Mouse (Mus musculus) heart, postnatal 25 days (tissue): ENCODE data around the gene Csrnp3. TPM values are rescaled to one million over a fixed set of nuclear protein-coding genes. Genes with fewer than 3 reads are reported as not detected.

ENCODE experiments used
- DNase-seq: peaks from one replicate; pipeline ENCODE4 v3.0.0; 2022; ENCODE audit warnings: low spot score
- intact Hi-C: fragments of 180-260 bp; cut with DNase I; formaldehyde crosslinking; loops from one replicate; pipeline ENCODE4 v1.15.1; 2025
- total RNA-seq, 2 experiments: library from RNA; stranded (reverse); gene quantifications; 2 replicates each; pipeline ENCODE4 v1.2.3; 2021

Csrnp3 gene
- total RNA-seq, 2 experiments from 2014 or later = 0.22 to 0.23 TPM

- no peak for DNase-seq
- intact Hi-C loops = no loop called here
Observed at GRCm38 (mm10) chr2:65993371-65993770, 147.8 kb downstream of the Csrnp3 start.

GRCm38 (mm10) chr2:65994886-65995468 is 149.4 kb downstream of the Csrnp3 start:
- intact Hi-C loops = no loop called here
- DNase-seq = no peak

- intact Hi-C loops = no loop called here
- no peak for DNase-seq
Observed at GRCm38 (mm10) chr2:65998747-65999146, 153.2 kb downstream of the Csrnp3 start.

- intact Hi-C loops = no loop called here
- no peak for DNase-seq
Observed at GRCm38 (mm10) chr2:66008995-66009654, 163.6 kb downstream of the Csrnp3 start.

- DNase-seq = no peak
Observed at GRCm38 (mm10) chr2:66009677-66010076, 164.1 kb downstream of the Csrnp3 start.

GRCm38 (mm10) chr2:66018711-66019110 is 173.1 kb downstream of the Csrnp3 start:
- intact Hi-C loops = no loop called here
- DNase-seq = no peak

More at GRCm38 (mm10) chr2:66009677-66010076, 164.1 kb downstream of the Csrnp3 start:
- intact Hi-C loops = no loop called here

GRCm38 (mm10) chr2:66019235-66019634 is 173.7 kb downstream of the Csrnp3 start:
- intact Hi-C loops = no loop called here
- no peak for DNase-seq

- no peak for DNase-seq
- intact Hi-C loops = no loop called here
Observed at GRCm38 (mm10) chr2:66023419-66023818, 177.9 kb downstream of the Csrnp3 start.

- intact Hi-C loops = no loop called here
- no peak for DNase-seq
Observed at GRCm38 (mm10) chr2:66024837-66025236, 179.3 kb downstream of the Csrnp3 start.

- DNase-seq = no peak
- intact Hi-C loops = no loop called here
Observed at GRCm38 (mm10) chr2:66028812-66029211, 183.2 kb downstream of the Csrnp3 start.

- intact Hi-C loops = no loop called here
- DNase-seq = no peak
Observed at GRCm38 (mm10) chr2:66034907-66035679, 189.5 kb downstream of the Csrnp3 start.

GRCm38 (mm10) chr2:66040611-66041010 is 195.0 kb downstream of the Csrnp3 start:
- intact Hi-C loops = loop anchor here (5.0 kb wide), 1 partner anchor 248 kb away; no protein-coding TSS in a partner anchor
- no peak for DNase-seq

- intact Hi-C loops = loop anchor here (5.0 kb wide), 1 partner anchor 249 kb away; no protein-coding TSS in a partner anchor
- no peak for DNase-seq
Observed at GRCm38 (mm10) chr2:66041203-66041916, 195.8 kb downstream of the Csrnp3 start.

GRCm38 (mm10) chr2:66041917-66042419 is 196.4 kb downstream of the Csrnp3 start:
- no peak for DNase-seq
- intact Hi-C loops = loop anchor here (5.0 kb wide), 1 partner anchor 250 kb away; no protein-coding TSS in a partner anchor

- no peak for DNase-seq
- intact Hi-C loops = loop anchor here (5.0 kb wide), 1 partner anchor 251 kb away; no protein-coding TSS in a partner anchor
Observed at GRCm38 (mm10) chr2:66043441-66044404, 198.2 kb downstream of the Csrnp3 start.

GRCm38 (mm10) chr2:66044405-66045089 is 199.0 kb downstream of the Csrnp3 start:
- intact Hi-C loops = loop anchor here (5.0 kb wide), 1 partner anchor 252 kb away; no protein-coding TSS in a partner anchor
- DNase-seq = no peak

- no peak for DNase-seq
- intact Hi-C loops = no loop called here
Observed at GRCm38 (mm10) chr2:66063291-66063690, 217.7 kb downstream of the Csrnp3 start.

GRCm38 (mm10) chr2:66069454-66069853 is 223.9 kb downstream of the Csrnp3 start:
- no peak for DNase-seq
- intact Hi-C loops = no loop called here
